Mouse (Mus musculus) cerebellum, adult 2 months (tissue): ENCODE results near the gene Rai1.

ENCODE experiments used
- CTCF ChIP-seq: fragments of 200-500 bp; IDR thresholded peaks from 2 replicates; pipeline ENCODE4 v1.5.1; 2011; ENCODE audit warnings: low read depth, mild to moderate bottlenecking, control low read depth, low read length, moderate library complexity, borderline replicate concordance; ENCODE audit not compliant: insufficient read depth
- POLR2A ChIP-seq: fragments of 200-500 bp; IDR thresholded peaks from 2 replicates; pipeline ENCODE4 v1.6.1; 2011; ENCODE audit warnings: low read length, control low read depth, borderline replicate concordance; ENCODE audit not compliant: insufficient read depth

GRCm38 (mm10) chr11:60176975-60177657, 72.3 kb downstream of the Rai1 start:
- TF ChIP-seq CTCF (no peak), POLR2A (no peak)
